Mouse (Mus musculus): Measurements from ENCODE around the gene Gdf9.
A peak's percentile ranks its signal among the peaks of the same experiment; 100 is the strongest.

The Gdf9 gene

GRCm38 (mm10) chr11:53475620-53476019 is 44.8 kb downstream of the Gdf9 start:
- DNase-seq (ENCODE audit: extremely low read depth, low read depth), result no peak

- DNase-seq (ENCODE audit: extremely low read depth, low read depth), result no peak
Observed at GRCm38 (mm10) chr11:53477833-53478232, 47.0 kb downstream of the Gdf9 start.

- DNase-seq (ENCODE audit: extremely low read depth, low read depth), result no peak
Observed at GRCm38 (mm10) chr11:53478383-53479170, 47.8 kb downstream of the Gdf9 start.

GRCm38 (mm10) chr11:53479171-53479782 is 48.5 kb downstream of the Gdf9 start:
- DNase-seq (ENCODE audit: extremely low read depth, low read depth), result no peak

GRCm38 (mm10) chr11:53479783-53480301 is 49.0 kb downstream of the Gdf9 start, which contains the start of the genes Gm9945 and Sowaha:
Gene Gm9945 (plus strand): TSS chr11:53480166.
Gene Sowaha (minus strand): TSS chr11:53480274.
- DNase-seq (ENCODE audit: extremely low read depth, low read depth), result no peak

GRCm38 (mm10) chr11:53481088-53481730 is 50.4 kb downstream of the Gdf9 start:
- peak; percentile 90 for DNase-seq (ENCODE audit: extremely low read depth, low read depth)

GRCm38 (mm10) chr11:53483159-53483891 is 52.5 kb downstream of the Gdf9 start:
- DNase-seq (ENCODE audit: extremely low read depth, low read depth), result peak; percentile 56

GRCm38 (mm10) chr11:53485719-53486118 is 54.9 kb downstream of the Gdf9 start:
- DNase-seq (ENCODE audit: extremely low read depth, low read depth), result no peak

GRCm38 (mm10) chr11:53486351-53486750 is 55.5 kb downstream of the Gdf9 start:
- DNase-seq (ENCODE audit: extremely low read depth, low read depth), result no peak

- DNase-seq (ENCODE audit: extremely low read depth, low read depth), result no peak
Observed at GRCm38 (mm10) chr11:53486822-53487594, 56.2 kb downstream of the Gdf9 start.

All from MEL-GATA-1-ER (cell line).